Comparison of ENCODE assay signal across 8 mouse cellular contexts in the genomic region with DNA sequence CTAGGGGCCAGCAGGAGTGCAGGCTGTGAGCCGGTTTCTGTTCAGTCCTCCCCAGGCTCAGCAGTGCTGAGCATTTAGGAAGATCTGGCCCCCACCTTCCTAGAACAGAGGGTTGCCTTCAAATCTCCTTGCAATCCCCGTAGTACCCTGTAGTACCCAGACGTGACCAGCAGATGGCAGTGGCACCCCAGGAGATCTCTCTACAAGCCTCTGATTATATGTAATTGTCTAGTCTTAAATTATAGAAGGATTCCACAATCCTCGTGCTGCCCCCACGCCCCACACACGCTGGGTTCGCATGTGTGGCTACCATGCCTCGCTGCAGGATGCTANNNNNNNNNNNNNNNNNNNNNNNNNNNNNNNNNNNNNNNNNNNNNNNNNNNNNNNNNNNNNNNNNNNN. TPM values are rescaled to one million over a fixed set of nuclear protein-coding genes. Genes with fewer than 3 reads are reported as not detected.
DNase-seq lines count a peak whose midpoint lies in the region; ATAC-seq and TF ChIP-seq lines count a peak whose summit lies in the region.

No protein-coding gene starts in this region.

- no peak overlapping the region for H3K9ac ChIP-seq in heart, adult 2 months (ENCODE audit: low read depth, low read length)
- H3K9ac ChIP-seq in hindbrain, embryonic 14.5 days, result peak overlapping the region; percentile 43

- no peaks in the 10 kb centered on the region for H3K79me2 ChIP-seq in heart, adult 2 months (replicated peaks; ENCODE audit: control insufficient read depth, insufficient read depth, low read length)

- no peak for TF ChIP-seq POLR2A in heart, adult 2 months (IDR thresholded peaks at IDR 0.05; ENCODE audit: insufficient read depth, low read depth, low read length)
- no peak for TF ChIP-seq POLR2A in bone marrow macrophage, adult 2 months (IDR thresholded peaks at IDR 0.05; ENCODE audit: borderline replicate concordance, low read depth, low read length)

- peak; percentile 59; the same call in 1 of the 2 replicates for TF ChIP-seq EP300 in heart, adult 2 months (IDR thresholded peaks at IDR 0.05; ENCODE audit: insufficient read depth, low read depth, low read length)

- TF ChIP-seq CTCF in heart, adult 2 months (IDR thresholded peaks at IDR 0.05), result no peak; the same call in 1 of the 2 replicates
- peak; percentile 75 for TF ChIP-seq CTCF in bone marrow macrophage, adult 2 months (IDR thresholded peaks at IDR 0.05; ENCODE audit: low read depth, low read length)

- H3K4me2 ChIP-seq in hindbrain, embryonic 14.5 days (replicated peaks), result no peak overlapping the region

- H3K4me1 ChIP-seq in heart, adult 2 months (ENCODE audit: control insufficient read depth, insufficient read depth, low read length), result no peaks in the 10 kb centered on the region
- H3K4me1 ChIP-seq in heart, embryonic 10.5 days, result peaks cover 4% of the 10 kb centered on the region; the same call in 1 of the 2 replicates
- no peaks in the 10 kb centered on the region for H3K4me1 ChIP-seq in bone marrow macrophage, adult 2 months (ENCODE audit: control insufficient read depth, insufficient read depth, low read length)
- H3K4me1 ChIP-seq in hindbrain, embryonic 14.5 days (replicated peaks; ENCODE audit: control insufficient read depth, insufficient read depth, low read length), result 0 out of 2 replicates have a peak, but pooled peaks cover 4% of the 10 kb centered on the region

- no peaks in the 10 kb centered on the region for H3K9me3 ChIP-seq in heart, embryonic 10.5 days
- no peaks in the 10 kb centered on the region for H3K9me3 ChIP-seq in hindbrain, embryonic 14.5 days (ENCODE audit: control insufficient read depth, low read length)

- peak; percentile 70 for ATAC-seq in erythroblast, adult 5-6 weeks (replicated peaks; ENCODE audit: low FRiP score, poor library complexity, severe bottlenecking)
- 0 out of 2 replicates have a peak, but pooled peaks have one; percentile 49 for ATAC-seq in hindbrain, embryonic 14.5 days (ENCODE audit: low FRiP score)

- peak; percentile 38 to 78 for DNase-seq in heart, adult 2 months
- DNase-seq in heart, embryonic 10.5 days (ENCODE audit: low spot score), result no peak
- peak; percentile 92 for DNase-seq in hindbrain, embryonic 14.5 days (ENCODE audit: low spot score)
- DNase-seq in left cerebral cortex, postnatal 36 days (ENCODE audit: low spot score in 2 of 2), result peak; percentile 83 to 84
- DNase-seq in monocyte, adult 2 months (ENCODE audit: low read depth in 1 of 2, low spot score in 2 of 2), result peak; percentile 9 to 27
- DNase-seq in spleen, postnatal 10 days (ENCODE audit: low spot score in 2 of 2), result peak; percentile 51 to 76

- H3K27ac ChIP-seq in heart, adult 2 months, result no peak overlapping the region
- no peak overlapping the region for H3K27ac ChIP-seq in heart, embryonic 10.5 days
- H3K27ac ChIP-seq in bone marrow macrophage, adult 2 months (ENCODE audit: insufficient read depth, low read depth, low read length), result no peak overlapping the region
- peak overlapping the region; percentile 4; the same call in 1 of the 2 replicates for H3K27ac ChIP-seq in hindbrain, embryonic 14.5 days

- no peaks in the 10 kb centered on the region for H3K27me3 ChIP-seq in heart, adult 2 months (ENCODE audit: control insufficient read depth, insufficient read depth, low read length)
- H3K27me3 ChIP-seq in heart, embryonic 10.5 days (ENCODE audit: insufficient read depth, poor library complexity, severe bottlenecking), result peaks cover 92% of the 10 kb centered on the region
- peaks cover 14% of the 10 kb centered on the region; the same call in 1 of the 2 replicates for H3K27me3 ChIP-seq in hindbrain, embryonic 14.5 days (ENCODE audit: control insufficient read depth, insufficient read depth, low read length)

- no peaks in the 10 kb centered on the region for H3K36me3 ChIP-seq in heart, adult 2 months (ENCODE audit: control insufficient read depth, insufficient read depth, low read length)
- no peaks in the 10 kb centered on the region for H3K36me3 ChIP-seq in heart, embryonic 10.5 days
- 0 out of 2 replicates have a peak, but pooled peaks cover 5% of the 10 kb centered on the region for H3K36me3 ChIP-seq in hindbrain, embryonic 14.5 days (replicated peaks; ENCODE audit: control insufficient read depth, insufficient read depth)

- H3K4me3 ChIP-seq in heart, adult 2 months, result no peak overlapping the region
- H3K4me3 ChIP-seq in heart, embryonic 10.5 days, result no peak overlapping the region
- H3K4me3 ChIP-seq in bone marrow macrophage, adult 2 months (ENCODE audit: insufficient read depth, low read length), result no peak overlapping the region
- no peak overlapping the region for H3K4me3 ChIP-seq in hindbrain, embryonic 14.5 days (replicated peaks; ENCODE audit: low read length)

- intact Hi-C loops in heart, adult 2 months (cut with DNase I), result loop anchor here (2.0 to 5.0 kb wide), 3 partner anchors 210 to 624 kb away; no protein-coding TSS in a partner anchor
- intact Hi-C loops in left cerebral cortex, postnatal 36 days (cut with DNase I), result loop anchor here (10.0 kb wide), 1 partner anchor 622 kb away; no protein-coding TSS in a partner anchor

- under 1% methylated on average over 8 of the region's 8 CpGs for WGBS in heart, adult 2 months
- WGBS in heart, embryonic 10.5 days, result 5% methylated on average over 8 of the region's 8 CpGs
- under 1% methylated on average over 8 of the region's 8 CpGs for WGBS in hindbrain, embryonic 14.5 days

RNA-seq across cellular contexts. Expression of a gene that starts 16.2 kb away (rescaled TPM):
- not detected for total RNA-seq in heart, adult 2 months (2021)
- polyA plus RNA-seq in heart, adult 2 months (2012; rRNA removed), result not detected in 2 replicates
- 0.11 TPM in 1 of 2 replicates, not detected in the other for polyA plus RNA-seq in heart, embryonic 10.5 days (2016; fragmentation: Nextera tagmentation; extraction: Ambion mirVana)
- polyA plus RNA-seq in bone marrow macrophage, adult 2 months (2012; ENCODE audit: insufficient read depth, insufficient read length, missing spikeins), result not detected in 2 replicates
- not detected in 2 replicates for total RNA-seq in erythroblast, adult 5-6 weeks (2015; ENCODE audit: low replicate concordance)
- total RNA-seq in erythroblast, adult 5-6 weeks (2017; ENCODE audit: low replicate concordance), result not detected in 2 replicates
- polyA plus RNA-seq in hindbrain, embryonic 14.5 days (2014; fragmentation: Nextera tagmentation; extraction: Ambion mirVana), result 0.23 and 0.29 TPM in 2 replicates
- not detected for total RNA-seq in left cerebral cortex, postnatal 36 days (2021)

RNA-seq across cellular contexts. Expression of a gene that starts 38.3 kb away (rescaled TPM):
- total RNA-seq in heart, adult 2 months (2021), result under 1 TPM; 0.50 to 0.89 TPM
- polyA plus RNA-seq in heart, adult 2 months (2012; rRNA removed), result 0.88 and 1.00 TPM in 2 replicates
- 4.3 and 6.8 TPM in 2 replicates for polyA plus RNA-seq in heart, embryonic 10.5 days (2016; fragmentation: Nextera tagmentation; extraction: Ambion mirVana)
- polyA plus RNA-seq in bone marrow macrophage, adult 2 months (2012; ENCODE audit: insufficient read depth, insufficient read length, missing spikeins), result not detected in 2 replicates
- not detected in 2 replicates for total RNA-seq in erythroblast, adult 5-6 weeks (2015; ENCODE audit: low replicate concordance)
- total RNA-seq in erythroblast, adult 5-6 weeks (2017; ENCODE audit: low replicate concordance), result not detected in 2 replicates
- polyA plus RNA-seq in hindbrain, embryonic 14.5 days (2014; fragmentation: Nextera tagmentation; extraction: Ambion mirVana), result 79.3 and 85.9 TPM in 2 replicates
- total RNA-seq in left cerebral cortex, postnatal 36 days (2021), result 100 to 1,000 TPM; 161 to 181 TPM

Comparison
In these comparisons a context has a peak if more than half of its experiments do, and no peak if none do; other contexts are left out.
1. RNA of a gene that starts 38.3 kb away (polyA plus RNA-seq): 79.3 to 85.9 TPM in hindbrain, embryonic 14.5 days; 4.3 to 6.8 TPM in heart, embryonic 10.5 days, 0.88 to 1.00 TPM in heart, adult 2 months and not detected in bone marrow macrophage, adult 2 months; every median in the first group is over 10 times any median in the second.